Mouse (Mus musculus) ES-Bruce4 (cell line): ENCODE measurements around the gene Tcf7. TPM values are rescaled to one million over a fixed set of nuclear protein-coding genes. Genes with fewer than 3 reads are reported as not detected.

Source experiments
- H3K27ac ChIP-seq: 2 replicates; pipeline ENCODE4 v1.5.1; 2012; ENCODE audit warnings: low read length, inconsistent platforms; ENCODE audit not compliant: insufficient read depth
- H3K27me3 ChIP-seq: 2 replicates; pipeline ENCODE4 v1.6.1; 2012; ENCODE audit warnings: mild to moderate bottlenecking, low read length, inconsistent platforms; ENCODE audit not compliant: control insufficient read depth, poor library complexity, insufficient read depth, severe bottlenecking
- H3K36me3 ChIP-seq: 2 replicates; pipeline ENCODE4 v1.6.1; 2012; ENCODE audit warnings: inconsistent platforms, mild to moderate bottlenecking, low read length, moderate library complexity; ENCODE audit not compliant: control insufficient read depth, poor library complexity, insufficient read depth, severe bottlenecking
- H3K4me1 ChIP-seq: one replicate; pipeline ENCODE4 v1.8.1; 2011; ENCODE audit warnings: low read length; ENCODE audit not compliant: control insufficient read depth, insufficient read depth
- H3K4me3 ChIP-seq: 2 replicates; pipeline ENCODE4 v1.5.1; 2011; ENCODE audit warnings: low read depth, mild to moderate bottlenecking, low read length
- H3K9ac ChIP-seq: 2 replicates; pipeline ENCODE4 v1.6.1; 2012; ENCODE audit warnings: low read depth, mild to moderate bottlenecking, inconsistent platforms; ENCODE audit not compliant: poor library complexity, severe bottlenecking
- H3K9me3 ChIP-seq: replicated peaks from 2 replicates; pipeline ENCODE4 v1.6.1; 2012; ENCODE audit warnings: mild to moderate bottlenecking, low read length, inconsistent platforms; ENCODE audit not compliant: control insufficient read depth, poor library complexity, insufficient read depth, severe bottlenecking
- CTCF ChIP-seq: IDR thresholded peaks from one replicate; pipeline ENCODE4 v1.8.1; 2011; ENCODE audit warnings: low read depth, low read length
- EP300 ChIP-seq: IDR thresholded peaks from 2 replicates; pipeline ENCODE4 v1.6.1; 2011; ENCODE audit warnings: low read depth, low read length; ENCODE audit not compliant: insufficient read depth
- POLR2A ChIP-seq: IDR thresholded peaks from one replicate; pipeline ENCODE4 v1.8.1; 2011; ENCODE audit warnings: low read length; ENCODE audit not compliant: insufficient read depth
- polyA plus RNA-seq: library from polyadenylated mRNA; stranded (reverse); fragments of >200 nt; gene quantifications from 2 replicates; pipeline ENCODE4 v1.2.4, GENCODE M21; 2011; ENCODE audit warnings: low read depth; ENCODE audit not compliant: missing spikeins, insufficient read depth, insufficient read length

The Tcf7 gene
- polyA plus RNA-seq, 1 experiment: 68.6 TPM

GRCm38 (mm10) chr11:52319664-52320063 lies 36.9 kb upstream of the Tcf7 start:
- H3K27ac ChIP-seq: no peak overlapping the region
- H3K9me3 ChIP-seq: no peaks in the 10 kb centered on the region
- no peaks in the 10 kb centered on the region for H3K27me3 ChIP-seq
- no peak overlapping the region for H3K4me3 ChIP-seq
- TF ChIP-seq POLR2A (no peak), CTCF (no peak), EP300 (no peak)
- H3K4me1 ChIP-seq: no peaks in the 10 kb centered on the region
- no peak overlapping the region for H3K9ac ChIP-seq
- no peaks in the 10 kb centered on the region for H3K36me3 ChIP-seq

GRCm38 (mm10) chr11:52318445-52318844 lies 35.6 kb upstream of the Tcf7 start:
- Histone ChIP-seq H3K9ac (no peak overlapping the region), H3K9me3 (no peaks in the 10 kb centered on the region), H3K27me3 (no peaks in the 10 kb centered on the region), H3K4me1 (no peaks in the 10 kb centered on the region), H3K36me3 (no peaks in the 10 kb centered on the region), H3K4me3 (no peak overlapping the region), H3K27ac (no peak overlapping the region)
- TF ChIP-seq POLR2A: no peak
- TF ChIP-seq EP300: no peak
- no peak for TF ChIP-seq CTCF

- no peak for TF ChIP-seq POLR2A
- no peak overlapping the region for H3K27ac ChIP-seq
- peak overlapping the region; percentile 36 for H3K9ac ChIP-seq
- no peaks in the 10 kb centered on the region for H3K9me3 ChIP-seq
- H3K4me3 ChIP-seq: peak overlapping the region; percentile 7; the same call in 1 of the 2 replicates
- H3K36me3 ChIP-seq: no peaks in the 10 kb centered on the region
- no peaks in the 10 kb centered on the region for H3K27me3 ChIP-seq
- peaks cover 5% of the 10 kb centered on the region for H3K4me1 ChIP-seq
These were observed 31.4 kb upstream of the Tcf7 start for GRCm38 (mm10) chr11:52314102-52314793.

- peak overlapping the region; percentile 55 for H3K4me3 ChIP-seq
- no peaks in the 10 kb centered on the region for H3K36me3 ChIP-seq
- no peaks in the 10 kb centered on the region for H3K9me3 ChIP-seq
- H3K4me1 ChIP-seq: peaks cover 5% of the 10 kb centered on the region
- H3K9ac ChIP-seq: no peak overlapping the region
- TF ChIP-seq CTCF: no peak
- TF ChIP-seq EP300: no peak
- no peak for TF ChIP-seq POLR2A
- H3K27ac ChIP-seq: no peak overlapping the region
- no peaks in the 10 kb centered on the region for H3K27me3 ChIP-seq
These were observed 27.9 kb upstream of the Tcf7 start for GRCm38 (mm10) chr11:52310709-52311108.

GRCm38 (mm10) chr11:52309487-52309886 lies 26.7 kb upstream of the Tcf7 start:
- no peaks in the 10 kb centered on the region for H3K27me3 ChIP-seq
- no peak overlapping the region for H3K9ac ChIP-seq
- no peak overlapping the region for H3K27ac ChIP-seq
- no peak overlapping the region for H3K4me3 ChIP-seq
- H3K9me3 ChIP-seq: no peaks in the 10 kb centered on the region
- TF ChIP-seq POLR2A: no peak
- no peak for TF ChIP-seq CTCF
- no peak for TF ChIP-seq EP300
- H3K36me3 ChIP-seq: no peaks in the 10 kb centered on the region
- peaks cover 5% of the 10 kb centered on the region for H3K4me1 ChIP-seq

- no peaks in the 10 kb centered on the region for H3K27me3 ChIP-seq
These were observed 23.6 kb upstream of the Tcf7 start for GRCm38 (mm10) chr11:52306431-52306830.

More at GRCm38 (mm10) chr11:52306431-52306830, 23.6 kb upstream of the Tcf7 start:
- Histone ChIP-seq H3K9ac (no peak overlapping the region), H3K36me3 (no peaks in the 10 kb centered on the region), H3K4me3 (no peak overlapping the region), H3K4me1 (peaks cover 1% of the 10 kb centered on the region), H3K9me3 (no peaks in the 10 kb centered on the region), H3K27ac (no peak overlapping the region)
- no peak for TF ChIP-seq EP300
- TF ChIP-seq CTCF: no peak
- TF ChIP-seq POLR2A: no peak
